Mouse (Mus musculus): ENCODE measurements around the gene Dapk2. TPM values are rescaled to one million over a fixed set of nuclear protein-coding genes. Genes with fewer than 3 reads are reported as not detected.

Gene Dapk2
- total RNA-seq, 2 experiments from 2014 or later = 5.3 TPM

- intact Hi-C loops (cut with DNase I) = no loop called here
- no peak for DNase-seq (ENCODE audit: low spot score)
These were observed 24.0 kb downstream of the Dapk2 start for GRCm38 (mm10) chr9:66181826-66182678.

- intact Hi-C loops (cut with DNase I) = no loop called here
- no peak for DNase-seq (ENCODE audit: low spot score)
These were observed 24.6 kb downstream of the Dapk2 start for GRCm38 (mm10) chr9:66182679-66182993.

- intact Hi-C loops (cut with DNase I) = no loop called here
- no peak for DNase-seq (ENCODE audit: low spot score)
These were observed 25.0 kb downstream of the Dapk2 start for GRCm38 (mm10) chr9:66183023-66183422.

- no peak for DNase-seq (ENCODE audit: low spot score)
These were observed 26.5 kb downstream of the Dapk2 start for GRCm38 (mm10) chr9:66184572-66184971.

GRCm38 (mm10) chr9:66186426-66186825, 28.4 kb downstream of the Dapk2 start:
- intact Hi-C loops (cut with DNase I) = no loop called here
- no peak for DNase-seq (ENCODE audit: low spot score)

More at GRCm38 (mm10) chr9:66184572-66184971, 26.5 kb downstream of the Dapk2 start:
- intact Hi-C loops (cut with DNase I) = no loop called here

- no peak for DNase-seq (ENCODE audit: low spot score)
- intact Hi-C loops (cut with DNase I) = no loop called here
These were observed 31.0 kb downstream of the Dapk2 start for GRCm38 (mm10) chr9:66189026-66189425.

GRCm38 (mm10) chr9:66194003-66194402, 36.0 kb downstream of the Dapk2 start:
- intact Hi-C loops (cut with DNase I) = no loop called here
- DNase-seq (ENCODE audit: low spot score) = no peak

- no peak for DNase-seq (ENCODE audit: low spot score)
- intact Hi-C loops (cut with DNase I) = no loop called here
These were observed 38.5 kb downstream of the Dapk2 start for GRCm38 (mm10) chr9:66196561-66196960.

- DNase-seq (ENCODE audit: low spot score) = no peak
- intact Hi-C loops (cut with DNase I) = no loop called here
These were observed 40.5 kb downstream of the Dapk2 start for GRCm38 (mm10) chr9:66198533-66198932.

GRCm38 (mm10) chr9:66199657-66200410, 41.8 kb downstream of the Dapk2 start:
- intact Hi-C loops (cut with DNase I) = no loop called here
- no peak for DNase-seq (ENCODE audit: low spot score)

GRCm38 (mm10) chr9:66200411-66200789, 42.4 kb downstream of the Dapk2 start:
- no peak for DNase-seq (ENCODE audit: low spot score)
- intact Hi-C loops (cut with DNase I) = no loop called here

- no peak for DNase-seq (ENCODE audit: low spot score)
- intact Hi-C loops (cut with DNase I) = no loop called here
These were observed 43.6 kb downstream of the Dapk2 start for GRCm38 (mm10) chr9:66201665-66202064.

GRCm38 (mm10) chr9:66202463-66202862, 44.4 kb downstream of the Dapk2 start:
- intact Hi-C loops (cut with DNase I) = no loop called here

GRCm38 (mm10) chr9:66205702-66206101, 47.7 kb downstream of the Dapk2 start:
- intact Hi-C loops (cut with DNase I) = no loop called here
- no peak for DNase-seq (ENCODE audit: low spot score)

More at GRCm38 (mm10) chr9:66202463-66202862, 44.4 kb downstream of the Dapk2 start:
- DNase-seq (ENCODE audit: low spot score) = no peak

GRCm38 (mm10) chr9:66206825-66207224, 48.8 kb downstream of the Dapk2 start:
- peak; percentile 10 for DNase-seq (ENCODE audit: low spot score)
- intact Hi-C loops (cut with DNase I) = no loop called here

GRCm38 (mm10) chr9:66211420-66211819, 53.4 kb downstream of the Dapk2 start:
- no peak for DNase-seq (ENCODE audit: low spot score)
- intact Hi-C loops (cut with DNase I) = no loop called here

GRCm38 (mm10) chr9:66212088-66212487, 54.1 kb downstream of the Dapk2 start:
- DNase-seq (ENCODE audit: low spot score) = no peak
- intact Hi-C loops (cut with DNase I) = no loop called here

- intact Hi-C loops (cut with DNase I) = no loop called here
- DNase-seq (ENCODE audit: low spot score) = no peak
These were observed 54.8 kb downstream of the Dapk2 start for GRCm38 (mm10) chr9:66212802-66213201.

GRCm38 (mm10) chr9:66213386-66214032, 55.5 kb downstream of the Dapk2 start:
- peak; percentile 26 for DNase-seq (ENCODE audit: low spot score)
- intact Hi-C loops (cut with DNase I) = loop anchor here (2.0 kb wide), 1 partner anchor 65 kb away; no protein-coding TSS in a partner anchor

- intact Hi-C loops (cut with DNase I) = loop anchor here (2.0 kb wide), 1 partner anchor 63 kb away; no protein-coding TSS in a partner anchor
These were observed 57.5 kb downstream of the Dapk2 start for GRCm38 (mm10) chr9:66215551-66215950.

GRCm38 (mm10) chr9:66217970-66218369, 59.9 kb downstream of the Dapk2 start:
- DNase-seq (ENCODE audit: low spot score) = no peak
- intact Hi-C loops (cut with DNase I) = no loop called here

More at GRCm38 (mm10) chr9:66215551-66215950, 57.5 kb downstream of the Dapk2 start:
- no peak for DNase-seq (ENCODE audit: low spot score)
